Mouse (Mus musculus) mammary gland, adult 2 months (tissue): Measurements from ENCODE around the gene Ypel5. TPM values are rescaled to one million over a fixed set of nuclear protein-coding genes. Genes with fewer than 3 reads are reported as not detected.

ENCODE experiments used
- polyA plus RNA-seq: library from polyadenylated mRNA; depleted of rRNA; stranded (reverse); fragments of >200 nt; gene quantifications from 2 replicates; pipeline ENCODE4 v1.2.3, GENCODE M21; 2012; ENCODE audit warnings: low replicate concordance; rRNA removed

Gene Ypel5
- 18.0 and 33.6 TPM in 2 replicates for polyA plus RNA-seq

DNA sequence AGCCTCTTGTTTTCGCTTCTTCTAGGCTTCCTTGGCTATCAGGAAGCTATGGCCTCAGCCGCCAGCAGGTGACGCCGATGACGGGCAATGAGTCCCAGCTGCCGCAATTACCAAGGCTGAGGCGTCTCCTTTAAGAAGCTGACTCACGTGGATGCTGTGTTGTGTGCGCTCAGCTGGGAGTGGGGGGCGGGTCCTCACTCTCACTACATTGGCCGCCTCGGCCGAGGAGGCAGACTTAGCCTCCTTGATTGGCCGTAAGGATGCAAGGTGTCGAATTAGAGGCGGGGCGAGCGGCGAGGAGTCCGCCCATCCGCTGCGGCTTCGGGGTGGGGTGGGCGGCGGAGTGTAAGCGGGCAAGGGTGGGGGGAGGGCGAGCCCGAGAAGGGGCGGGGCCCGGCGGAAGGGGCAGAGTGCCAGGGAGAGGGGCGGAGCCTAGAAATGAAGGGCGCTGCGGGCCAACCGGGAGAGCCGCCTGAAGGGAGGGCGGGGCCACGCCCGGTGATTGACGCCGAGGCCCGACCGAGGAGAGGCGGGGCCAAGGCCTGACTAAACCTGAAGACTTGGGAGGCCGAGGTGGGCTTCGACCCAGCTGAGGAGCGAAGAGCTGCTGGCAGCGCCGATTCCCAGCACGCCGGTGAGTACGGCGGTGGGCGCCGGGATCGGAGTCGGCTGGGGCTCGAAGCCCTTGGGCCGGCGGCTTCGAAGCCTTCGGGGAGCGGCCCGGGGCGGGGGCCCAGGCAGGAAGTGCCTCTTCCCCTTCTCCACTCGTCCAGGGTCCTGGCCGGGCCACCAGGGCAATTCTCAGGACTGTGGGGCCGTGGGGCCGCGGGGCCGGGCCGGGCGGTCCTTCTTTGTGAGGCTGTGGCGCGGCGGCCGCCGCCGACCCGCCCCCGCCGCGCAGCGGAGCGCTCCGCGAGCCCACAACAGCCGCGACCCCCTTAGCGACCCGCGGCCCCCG lies at the start of gene Ypel5:
Gene Ypel5, plus strand, starts transcription at position 296 of the 958 bp plus-strand sequence.

Other genes with a start within 250 kb of the Ypel5 start
- gene Alk, start 231.8 kb upstream of the Ypel5 start, polyA plus RNA-seq: 0.10 and 0.19 TPM in 2 replicates
- gene Lbh, start 81.9 kb downstream of the Ypel5 start, polyA plus RNA-seq: 85.5 and 95.3 TPM in 2 replicates